Mouse (Mus musculus) gastrocnemius, postnatal 36 days (tissue): ENCODE measurements around the gene Mylk3. TPM values are rescaled to one million over a fixed set of nuclear protein-coding genes. Genes with fewer than 3 reads are reported as not detected.

Source experiments
- DNase-seq, 2 experiments: peaks; one replicate each; pipeline ENCODE4 v3.0.0; 2022
- intact Hi-C: fragments of 180-260 bp; cut with DNase I; formaldehyde crosslinking; loops from one replicate; pipeline ENCODE4 v1.15.1; 2025
- long read RNA-seq, 2 experiments: library from polyadenylated mRNA; stranded (forward); transcript quantifications; one replicate each; pipeline ENCODE4 v2.0.0; 2021
- total RNA-seq, 2 experiments: library from RNA; stranded (reverse); gene quantifications; 2 replicates each; pipeline ENCODE4 v1.2.3; 2021

Gene Mylk3
- under 1 TPM; 0.38 to 0.54 TPM for total RNA-seq
- long read RNA-seq, experiment 1: 0 reads
- long read RNA-seq, experiment 2, partial matches to known transcripts: 0 of 1 reads
- long read RNA-seq, experiment 2, other reads (novel, unspliced or antisense): 1 of 1 reads

GRCm38 (mm10) chr8:85386205-85386604, at the start of gene Mylk3:
TSS of gene Mylk3 (minus strand) at chr8:85386345.
- peak in 1 of 2 experiments; percentile 10 for DNase-seq
- intact Hi-C loops: no loop called here

GRCm38 (mm10) chr8:85435736-85436135, 49.6 kb upstream of the Mylk3 start:
- DNase-seq: no peak
- intact Hi-C loops: no loop called here

- intact Hi-C loops: no loop called here
These were observed 48.7 kb upstream of the Mylk3 start for GRCm38 (mm10) chr8:85434817-85435216.

GRCm38 (mm10) chr8:85433017-85433393, 46.9 kb upstream of the Mylk3 start:
- intact Hi-C loops: no loop called here
- DNase-seq: no peak

More at GRCm38 (mm10) chr8:85434817-85435216, 48.7 kb upstream of the Mylk3 start:
- DNase-seq: no peak

GRCm38 (mm10) chr8:85432168-85433016, 46.2 kb upstream of the Mylk3 start, which contains the start of gene 4921524J17Rik:
TSS of gene 4921524J17Rik (minus strand) at chr8:85432833.
- intact Hi-C loops: no loop called here

GRCm38 (mm10) chr8:85431281-85432167, 45.4 kb upstream of the Mylk3 start:
- intact Hi-C loops: no loop called here
- DNase-seq: no peak

More at GRCm38 (mm10) chr8:85432168-85433016, 46.2 kb upstream of the Mylk3 start, which contains the start of gene 4921524J17Rik:
- DNase-seq: peak; percentile 93 to 96

- peak in 1 of 2 experiments; percentile 21 for DNase-seq
- intact Hi-C loops: no loop called here
These were observed 44.7 kb upstream of the Mylk3 start for GRCm38 (mm10) chr8:85430801-85431200.

GRCm38 (mm10) chr8:85429219-85429618, 43.1 kb upstream of the Mylk3 start:
- no peak for DNase-seq
- intact Hi-C loops: no loop called here

GRCm38 (mm10) chr8:85427026-85427425, 40.9 kb upstream of the Mylk3 start:
- intact Hi-C loops: no loop called here
- no peak for DNase-seq

GRCm38 (mm10) chr8:85421329-85421728, 35.2 kb upstream of the Mylk3 start:
- DNase-seq: no peak
- intact Hi-C loops: no loop called here

- intact Hi-C loops: no loop called here
- no peak for DNase-seq
These were observed 22.4 kb upstream of the Mylk3 start for GRCm38 (mm10) chr8:85408526-85408925.

- intact Hi-C loops: no loop called here
- DNase-seq: no peak
These were observed 21.9 kb upstream of the Mylk3 start for GRCm38 (mm10) chr8:85408053-85408505.

GRCm38 (mm10) chr8:85405961-85406360, 19.8 kb upstream of the Mylk3 start:
- intact Hi-C loops: no loop called here
- no peak for DNase-seq

GRCm38 (mm10) chr8:85405418-85405817, 19.3 kb upstream of the Mylk3 start:
- DNase-seq: no peak
- intact Hi-C loops: no loop called here

- DNase-seq: no peak
- intact Hi-C loops: loop anchor here (5.0 kb wide), 2 partner anchors 86 to 201 kb away; no protein-coding TSS in a partner anchor
These were observed 12.4 kb upstream of the Mylk3 start for GRCm38 (mm10) chr8:85398548-85398947.

- intact Hi-C loops: loop anchor here (5.0 kb wide), 2 partner anchors 85 to 200 kb away; no protein-coding TSS in a partner anchor
- peak in 1 of 2 experiments; percentile 16 for DNase-seq
These were observed 11.4 kb upstream of the Mylk3 start for GRCm38 (mm10) chr8:85397508-85397907.

- DNase-seq: no peak
- intact Hi-C loops: loop anchor here (5.0 kb wide), 2 partner anchors 84 to 199 kb away; no protein-coding TSS in a partner anchor
These were observed 10.4 kb upstream of the Mylk3 start for GRCm38 (mm10) chr8:85396432-85397079.

GRCm38 (mm10) chr8:85395681-85396431, 9.7 kb upstream of the Mylk3 start:
- intact Hi-C loops: loop anchor here (5.0 kb wide), 2 partner anchors 84 to 199 kb away; no protein-coding TSS in a partner anchor
- no peak for DNase-seq

- no peak for DNase-seq
- intact Hi-C loops: loop anchor here (5.0 kb wide), 2 partner anchors 83 to 198 kb away; no protein-coding TSS in a partner anchor
These were observed 8.9 kb upstream of the Mylk3 start for GRCm38 (mm10) chr8:85395017-85395416.
